Mouse (Mus musculus): Measurements from ENCODE around the gene Psmb9.
A peak's percentile ranks its signal among the peaks of the same experiment; 100 is the strongest.

Psmb9 gene

GRCm38 (mm10) chr17:34205746-34206176 is 18.2 kb upstream of the Psmb9 start:
- DNase-seq (ENCODE audit: low read depth), result no peak

- DNase-seq (ENCODE audit: low read depth), result no peak
Measured at GRCm38 (mm10) chr17:34205021-34205745, 17.6 kb upstream of the Psmb9 start.

- peak; percentile 85 for DNase-seq (ENCODE audit: low read depth)
Measured at GRCm38 (mm10) chr17:34204303-34205010, 16.9 kb upstream of the Psmb9 start.

GRCm38 (mm10) chr17:34203444-34203843 is 15.9 kb upstream of the Psmb9 start, which contains the start of gene Tap2:
Gene Tap2, plus strand, starts transcription at chr17:34203527.
- DNase-seq (ENCODE audit: low read depth), result no peak

- no peak for DNase-seq (ENCODE audit: low read depth)
Measured at GRCm38 (mm10) chr17:34202760-34203442, 15.3 kb upstream of the Psmb9 start.

GRCm38 (mm10) chr17:34201506-34202055 is 14.0 kb upstream of the Psmb9 start:
- no peak for DNase-seq (ENCODE audit: low read depth)

- DNase-seq (ENCODE audit: low read depth), result no peak
Measured at GRCm38 (mm10) chr17:34200772-34201505, 13.4 kb upstream of the Psmb9 start.

GRCm38 (mm10) chr17:34200047-34200446 is 12.5 kb upstream of the Psmb9 start:
- DNase-seq (ENCODE audit: low read depth), result no peak

GRCm38 (mm10) chr17:34199050-34199619 is 11.6 kb upstream of the Psmb9 start:
- DNase-seq (ENCODE audit: low read depth), result no peak

- no peak for DNase-seq (ENCODE audit: low read depth)
Measured at GRCm38 (mm10) chr17:34198521-34198912, 11.0 kb upstream of the Psmb9 start.

- no peak for DNase-seq (ENCODE audit: low read depth)
Measured at GRCm38 (mm10) chr17:34197904-34198520, 10.4 kb upstream of the Psmb9 start.

GRCm38 (mm10) chr17:34196941-34197894 is 9.7 kb upstream of the Psmb9 start, which contains the start of gene Psmb8:
Gene Psmb8, plus strand, starts transcription at chr17:34197721.
- peak; percentile 86 for DNase-seq (ENCODE audit: low read depth)

GRCm38 (mm10) chr17:34196491-34196890 is 8.9 kb upstream of the Psmb9 start:
- no peak for DNase-seq (ENCODE audit: low read depth)

- DNase-seq (ENCODE audit: low read depth), result no peak
Measured at GRCm38 (mm10) chr17:34194723-34195122, 7.2 kb upstream of the Psmb9 start.

GRCm38 (mm10) chr17:34193468-34193867 is 5.9 kb upstream of the Psmb9 start:
- no peak for DNase-seq (ENCODE audit: low read depth)

- DNase-seq (ENCODE audit: low read depth), result no peak
Measured at GRCm38 (mm10) chr17:34192852-34193251, 5.3 kb upstream of the Psmb9 start.

GRCm38 (mm10) chr17:34188986-34189385 is 1.4 kb upstream of the Psmb9 start:
- no peak for DNase-seq (ENCODE audit: low read depth)

- DNase-seq (ENCODE audit: low read depth), result no peak
Measured at GRCm38 (mm10) chr17:34188010-34188409, 446 bp upstream of the Psmb9 start.

GRCm38 (mm10) chr17:34186885-34187260 is 691 bp downstream of the Psmb9 start:
- DNase-seq (ENCODE audit: low read depth), result no peak

- DNase-seq (ENCODE audit: low read depth), result no peak
Measured at GRCm38 (mm10) chr17:34185526-34185925, 2.0 kb downstream of the Psmb9 start.
